Mouse (Mus musculus) MEL (cell line): Measurements from ENCODE around the gene Sag. TPM values are rescaled to one million over a fixed set of nuclear protein-coding genes. Genes with fewer than 3 reads are reported as not detected.

Experiments used
- DNase-seq: peaks from one replicate; pipeline ENCODE4 v3.0.0; 2011; ENCODE audit warnings: low read depth, low spot score
- H3K27ac ChIP-seq: 2 replicates; pipeline ENCODE4 v1.5.1; 2012; ENCODE audit warnings: low read depth, mild to moderate bottlenecking, control low read depth, low read length, moderate library complexity; ENCODE audit not compliant: control insufficient read depth
- H3K27me3 ChIP-seq, 2 experiments: fragments of 150-350 bp in 1 of 2; sonication (generic) in 1 of 2; 2 replicates each; pipeline ENCODE4 v1.6.1; 2012; ENCODE audit warnings: low read length in 2 of 2, mild to moderate bottlenecking in 2 of 2, improper control_type of control experiment in 1 of 2, moderate library complexity in 1 of 2; ENCODE audit not compliant: insufficient read depth in 2 of 2, control insufficient read depth in 1 of 2
- H3K36me3 ChIP-seq, 2 experiments: 2 replicates each; pipeline ENCODE4 v1.6.1; 2012 to 2014; ENCODE audit warnings: low read length in 2 of 2, improper control_type of control experiment in 1 of 2, inconsistent platforms in 1 of 2, mild to moderate bottlenecking in 1 of 2; ENCODE audit not compliant: insufficient read depth in 2 of 2, control insufficient read depth in 1 of 2
- H3K4me1 ChIP-seq, 2 experiments: fragments of 150-350 bp in 1 of 2; sonication (generic) in 1 of 2; 2 replicates each; pipeline ENCODE4 v1.6.1; 2012; ENCODE audit warnings: low read length in 2 of 2, improper control_type of control experiment in 1 of 2, mild to moderate bottlenecking in 1 of 2; ENCODE audit not compliant: insufficient read depth in 2 of 2, control insufficient read depth in 1 of 2
- H3K4me3 ChIP-seq, 2 experiments: fragments of 150-350 bp in 1 of 2; sonication (generic) in 1 of 2; 2 replicates each; pipeline ENCODE4 v1.5.1; 2012; ENCODE audit warnings: low read depth in 2 of 2, low read length in 2 of 2, mild to moderate bottlenecking in 2 of 2, moderate library complexity in 2 of 2, control low read depth in 1 of 2, improper control_type of control experiment in 1 of 2; ENCODE audit not compliant: control insufficient read depth in 1 of 2, insufficient read depth in 1 of 2
- H3K79me2 ChIP-seq: 2 replicates; pipeline ENCODE4 v1.6.1; 2012; ENCODE audit warnings: mild to moderate bottlenecking, low read length, moderate library complexity; ENCODE audit not compliant: control insufficient read depth, poor library complexity, insufficient read depth
- H3K9ac ChIP-seq: 2 replicates; pipeline ENCODE4 v1.6.1; 2012; ENCODE audit warnings: low read depth, mild to moderate bottlenecking, control low read depth, low read length, moderate library complexity; ENCODE audit not compliant: control insufficient read depth, poor library complexity, severe bottlenecking
- H3K9me3 ChIP-seq: fragments of 150-350 bp; sonication (generic); replicated peaks from 2 replicates; pipeline ENCODE4 v1.6.1; 2012; ENCODE audit warnings: mild to moderate bottlenecking, low read length, improper control_type of control experiment, moderate library complexity; ENCODE audit not compliant: insufficient read depth
- CTCF ChIP-seq, 3 experiments: IDR thresholded peaks in 2 of 3; conservative IDR thresholded peaks in 1 of 3; 2 replicates each; pipeline ENCODE4 v1.5.1; 2011 to 2012; ENCODE audit warnings: low read length in 3 of 3, low read depth in 2 of 3, mild to moderate bottlenecking in 2 of 3, improper control_type of control experiment in 1 of 3, inconsistent platforms in 1 of 3, mixed read lengths in 1 of 3, moderate library complexity in 1 of 3; ENCODE audit not compliant: control insufficient read depth in 1 of 3, insufficient read depth in 1 of 3, poor library complexity in 1 of 3, severe bottlenecking in 1 of 3
- EP300 ChIP-seq, 2 experiments: IDR thresholded peaks; 2 replicates each; pipeline ENCODE4 v1.6.1; 2011; ENCODE audit warnings: improper control_type of control experiment in 2 of 2, low read length in 2 of 2, low read depth in 1 of 2, mild to moderate bottlenecking in 1 of 2
- ETS1 ChIP-seq: IDR thresholded peaks from 2 replicates; pipeline ENCODE4 v1.6.1; 2012; ENCODE audit warnings: low read depth, mild to moderate bottlenecking, inconsistent platforms, low read length, improper control_type of control experiment, moderate library complexity
- GABPA ChIP-seq: IDR thresholded peaks from 2 replicates; pipeline ENCODE4 v1.6.1; 2012; ENCODE audit warnings: low read depth, mild to moderate bottlenecking, inconsistent platforms, low read length, improper control_type of control experiment, moderate library complexity
- GATA1 ChIP-seq: IDR thresholded peaks from 2 replicates; pipeline ENCODE4 v1.6.1; 2011; ENCODE audit warnings: low read depth, low read length, improper control_type of control experiment
- MAZ ChIP-seq: IDR thresholded peaks from 2 replicates; pipeline ENCODE4 v1.6.1; 2012; ENCODE audit warnings: low read depth, mild to moderate bottlenecking, inconsistent platforms, low read length, improper control_type of control experiment
- MEF2A ChIP-seq: IDR thresholded peaks from 2 replicates; pipeline ENCODE4 v1.6.1; 2014; ENCODE audit warnings: low read depth, mild to moderate bottlenecking, inconsistent platforms, low read length, improper control_type of control experiment; ENCODE audit not compliant: poor library complexity, insufficient replicate concordance, severe bottlenecking; ENCODE audit errors: extremely low read depth
- MYB ChIP-seq: IDR thresholded peaks from 2 replicates; pipeline ENCODE4 v1.6.1; 2011; ENCODE audit warnings: mild to moderate bottlenecking, low read depth, low read length, improper control_type of control experiment
- NELFE ChIP-seq: IDR thresholded peaks from 2 replicates; pipeline ENCODE4 v1.6.1; 2011; ENCODE audit warnings: low read depth, low read length, improper control_type of control experiment
- NRF1 ChIP-seq: IDR thresholded peaks from 2 replicates; pipeline ENCODE4 v1.6.1; 2014; ENCODE audit warnings: low read depth, mild to moderate bottlenecking, inconsistent platforms, low read length, improper control_type of control experiment, moderate library complexity; ENCODE audit not compliant: poor library complexity, insufficient read depth, severe bottlenecking
- POLR2A ChIP-seq, 2 experiments: IDR thresholded peaks; 2 replicates each; pipeline ENCODE4 v1.6.1; 2011 to 2012; ENCODE audit warnings: low read length in 2 of 2, mild to moderate bottlenecking in 2 of 2, control low read depth in 1 of 2, improper control_type of control experiment in 1 of 2, low read depth in 1 of 2, moderate library complexity in 1 of 2; ENCODE audit not compliant: control insufficient read depth in 1 of 2, insufficient read depth in 1 of 2, poor library complexity in 1 of 2
- RCOR1 ChIP-seq: IDR thresholded peaks from 2 replicates; pipeline ENCODE4 v1.6.1; 2012; ENCODE audit warnings: low read depth, mild to moderate bottlenecking, inconsistent platforms, low read length, improper control_type of control experiment
- SIN3A ChIP-seq: IDR thresholded peaks from 2 replicates; pipeline ENCODE4 v1.6.1; 2012; ENCODE audit warnings: low read length, improper control_type of control experiment, inconsistent platforms
- TAL1 ChIP-seq: IDR thresholded peaks from 2 replicates; pipeline ENCODE4 v1.6.1; 2012; ENCODE audit warnings: mild to moderate bottlenecking, inconsistent platforms, low read length, moderate library complexity, mixed read lengths
- TBP ChIP-seq: IDR thresholded peaks from 2 replicates; pipeline ENCODE4 v1.8.0; 2011; ENCODE audit warnings: low read depth, low read length, improper control_type of control experiment
- UBTF ChIP-seq: IDR thresholded peaks from 2 replicates; pipeline ENCODE4 v1.6.1; 2012; ENCODE audit warnings: low read depth, mild to moderate bottlenecking, inconsistent platforms, low read length, improper control_type of control experiment, moderate library complexity, borderline replicate concordance; ENCODE audit not compliant: insufficient read depth
- ZC3H11A ChIP-seq: IDR thresholded peaks from 2 replicates; pipeline ENCODE4 v1.6.1; 2012; ENCODE audit warnings: low read depth, mild to moderate bottlenecking, inconsistent platforms, low read length, improper control_type of control experiment
- ZMIZ1 ChIP-seq: IDR thresholded peaks from 2 replicates; pipeline ENCODE4 v1.6.1; 2012; ENCODE audit warnings: low read depth, mild to moderate bottlenecking, inconsistent platforms, low read length, improper control_type of control experiment, moderate library complexity
- polyA plus RNA-seq, 2 experiments: library from polyadenylated mRNA; stranded (reverse) in 1 of 2; unstranded in 1 of 2; fragments of >175 nt in 1 of 2; fragments of >200 nt in 1 of 2; gene quantifications; 2 replicates each; pipeline versions ENCODE4 v1.2.1 to v1.2.4; 2012; ENCODE audit warnings: low replicate concordance in 2 of 2, low read depth in 1 of 2; ENCODE audit not compliant: insufficient read length in 2 of 2, insufficient read depth in 1 of 2, missing spikeins in 1 of 2
- total RNA-seq: library from RNA; depleted of rRNA; stranded (reverse); fragments of 300-350 nt; gene quantifications from 2 replicates; pipeline ENCODE4 v1.2.3, GENCODE M21; 2012

Gene Sag
- total and polyA plus RNA-seq, 3 experiments, result 2.5 to 4.1 TPM; not detected in 1

- Histone ChIP-seq H3K9me3 (no peaks in the 10 kb centered on the region), H3K79me2 (peaks cover 2% of the 10 kb centered on the region; the same call in 1 of the 2 replicates), H3K4me1 (peaks cover 20 to 38% of the 10 kb centered on the region in 2 experiments), H3K36me3 (peaks cover 38 to 59% of the 10 kb centered on the region in 2 experiments), H3K27me3 (no peaks in the 10 kb centered on the region)
- no peak for DNase-seq
- TF ChIP-seq MEF2A (no peak), MYB (no peak), TBP (no peak), RCOR1 (no peak), NRF1 (no peak), CTCF (IDR thresholded peaks at IDR 0.05 in 2 of 3, conservative IDR thresholded peaks at IDR 0.05 in 1 of 3; ENCODE audit: control insufficient read depth in 1 of 3, insufficient read depth in 1 of 3, low read depth in 2 of 3, low read length in 3 of 3, poor library complexity in 1 of 3, severe bottlenecking in 1 of 3) (no peak), POLR2A (IDR thresholded peaks at IDR 0.05; ENCODE audit: control insufficient read depth in 1 of 2, insufficient read depth in 1 of 2, low read depth in 1 of 2, low read length in 2 of 2, poor library complexity in 1 of 2) (0 out of 4 replicates have a peak, but pooled peaks of 1 of the 2 experiments have one; percentile 5)
- TF ChIP-seq, all 39 proteins: peak for 1
- no peak overlapping the region for H3K4me3 ChIP-seq
- H3K9ac ChIP-seq, result peak overlapping the region; percentile 9; the same call in 1 of the 2 replicates
- H3K27ac ChIP-seq, result peak overlapping the region; percentile 43
Observed at GRCm38 (mm10) chr1:87773336-87773735, 30.1 kb upstream of the Sag start.

DNA sequence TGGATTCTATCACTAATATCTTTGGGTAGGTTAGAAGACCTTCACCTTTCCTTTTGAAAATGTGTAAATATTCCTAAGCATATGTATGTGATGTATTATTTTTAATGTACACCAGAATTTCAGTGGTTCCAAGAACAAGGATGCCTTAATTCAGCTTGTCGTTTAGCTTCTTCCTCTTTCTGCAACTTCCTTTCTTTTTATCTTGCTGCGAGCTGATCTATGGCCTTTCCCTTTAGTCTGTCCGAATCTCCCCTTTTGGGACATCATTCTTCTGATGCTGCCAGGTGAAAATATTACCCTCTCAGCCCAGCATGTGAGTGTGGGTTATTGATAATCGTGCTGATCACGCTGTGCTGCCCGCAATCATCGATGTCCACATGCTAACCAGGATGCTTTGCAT lies 28.6 kb upstream of the Sag start:
- Histone ChIP-seq H3K4me3 (no peak overlapping the region), H3K27me3 (no peaks in the 10 kb centered on the region), H3K9me3 (no peaks in the 10 kb centered on the region), H3K9ac (no peak overlapping the region), H3K79me2 (peaks cover 2% of the 10 kb centered on the region; the same call in 1 of the 2 replicates), H3K27ac (peak overlapping the region; percentile 39; the same call in 1 of the 2 replicates), H3K36me3 (peaks cover 48 to 53% of the 10 kb centered on the region in 2 experiments), H3K4me1 (peaks cover 19 to 32% of the 10 kb centered on the region in 2 experiments)
- TF ChIP-seq GATA1, result peak; percentile 72
- TF ChIP-seq EP300 (IDR thresholded peaks at IDR 0.05; ENCODE audit: low read depth in 1 of 2, low read length in 2 of 2), result peak in 1 of 2 experiments; percentile 59; a peak in 3 of 4 replicates
- peak; percentile 29 for TF ChIP-seq TAL1
- no peak for TF ChIP-seq ZMIZ1
- TF ChIP-seq TBP, result 0 out of 2 replicates have a peak, but pooled peaks have one; percentile 18
- DNase-seq, result peak; percentile 64

DNA sequence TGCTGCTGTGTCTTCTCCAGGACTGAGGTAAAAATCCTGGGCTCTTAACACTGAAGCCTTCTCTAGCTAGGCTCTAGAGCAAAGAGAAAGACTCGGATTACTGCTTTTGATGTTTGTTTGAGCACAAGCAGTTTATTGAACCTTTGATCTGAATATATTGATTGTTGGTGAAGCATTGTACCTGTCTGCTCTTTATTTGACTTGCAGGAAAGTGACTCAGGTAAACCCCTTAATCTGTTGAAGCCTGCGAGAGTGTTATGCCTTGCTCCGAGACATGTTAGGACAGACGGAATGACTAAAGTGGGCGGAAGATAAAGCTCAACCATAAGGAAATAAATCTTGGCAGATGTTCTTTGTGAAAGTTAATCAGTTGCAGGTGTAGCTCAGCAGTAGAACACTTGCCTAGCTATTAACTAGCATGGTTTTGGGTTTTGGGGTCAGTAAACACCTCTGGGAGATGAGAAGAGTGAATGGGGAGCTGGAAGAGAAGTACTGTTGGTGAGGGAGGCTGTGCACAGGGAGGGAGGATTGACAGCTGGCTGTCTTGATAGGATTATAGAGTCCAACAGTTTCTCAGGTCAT lies 24.2 kb upstream of the Sag start:
- Histone ChIP-seq H3K4me1 (peaks cover 6 to 7% of the 10 kb centered on the region in 2 experiments), H3K9me3 (no peaks in the 10 kb centered on the region), H3K79me2 (no peaks in the 10 kb centered on the region), H3K9ac (no peak overlapping the region), H3K27ac (no peak overlapping the region), H3K4me3 (no peak overlapping the region), H3K27me3 (no peaks in the 10 kb centered on the region), H3K36me3 (peaks cover 10 to 63% of the 10 kb centered on the region in 2 experiments)
- TF ChIP-seq SIN3A, result no peak
- TF ChIP-seq ZC3H11A, result no peak
- no peak for TF ChIP-seq MAZ
- TF ChIP-seq ZMIZ1, result no peak
- no peak for TF ChIP-seq UBTF
- no peak for TF ChIP-seq GABPA
- TF ChIP-seq POLR2A (IDR thresholded peaks at IDR 0.05; ENCODE audit: control insufficient read depth in 1 of 2, insufficient read depth in 1 of 2, low read depth in 1 of 2, low read length in 2 of 2, poor library complexity in 1 of 2), result no peak
- TF ChIP-seq NELFE, result no peak
- TF ChIP-seq EP300 (IDR thresholded peaks at IDR 0.05; ENCODE audit: low read depth in 1 of 2, low read length in 2 of 2), result no peak
- no peak for TF ChIP-seq ETS1
- no peak for DNase-seq
